Mouse (Mus musculus) R1 (cell line): ENCODE data around the gene Cntnap2.

ENCODE experiments used
- DNase-seq: peaks from one replicate; pipeline ENCODE4 v3.0.0-alpha.2; 2018; ENCODE audit warnings: low read depth, low spot score

The Cntnap2 gene

GRCm38 (mm10) chr6:46263171-46263570 is 1204.0 kb downstream of the Cntnap2 start:
- DNase-seq, result no peak

GRCm38 (mm10) chr6:46346946-46347345 is 1287.8 kb downstream of the Cntnap2 start:
- DNase-seq, result no peak

GRCm38 (mm10) chr6:46361091-46361490 is 1301.9 kb downstream of the Cntnap2 start:
- no peak for DNase-seq

GRCm38 (mm10) chr6:46362156-46362555 is 1303.0 kb downstream of the Cntnap2 start:
- no peak for DNase-seq

- DNase-seq, result no peak
These were observed 1339.8 kb downstream of the Cntnap2 start for GRCm38 (mm10) chr6:46398725-46399589.

GRCm38 (mm10) chr6:46414154-46414553 is 1355.0 kb downstream of the Cntnap2 start:
- DNase-seq, result no peak

GRCm38 (mm10) chr6:46414562-46414961 is 1355.4 kb downstream of the Cntnap2 start:
- no peak for DNase-seq

- DNase-seq, result no peak
These were observed 1360.7 kb downstream of the Cntnap2 start for GRCm38 (mm10) chr6:46419827-46420226.

- no peak for DNase-seq
These were observed 1361.2 kb downstream of the Cntnap2 start for GRCm38 (mm10) chr6:46420349-46420748.

GRCm38 (mm10) chr6:46428231-46428630 is 1369.1 kb downstream of the Cntnap2 start:
- DNase-seq, result no peak

GRCm38 (mm10) chr6:46450917-46451638 is 1391.9 kb downstream of the Cntnap2 start:
- no peak for DNase-seq

GRCm38 (mm10) chr6:46472683-46473082 is 1413.5 kb downstream of the Cntnap2 start:
- no peak for DNase-seq

GRCm38 (mm10) chr6:46484392-46484791 is 1425.2 kb downstream of the Cntnap2 start:
- DNase-seq, result no peak

GRCm38 (mm10) chr6:46502786-46503185 is 1443.6 kb downstream of the Cntnap2 start:
- no peak for DNase-seq

- no peak for DNase-seq
These were observed 1453.7 kb downstream of the Cntnap2 start for GRCm38 (mm10) chr6:46512841-46513240.

GRCm38 (mm10) chr6:46537586-46537985 is 1478.4 kb downstream of the Cntnap2 start:
- DNase-seq, result peak; percentile 95

GRCm38 (mm10) chr6:46563470-46563869 is 1504.3 kb downstream of the Cntnap2 start:
- DNase-seq, result no peak

- no peak for DNase-seq
These were observed 1515.9 kb downstream of the Cntnap2 start for GRCm38 (mm10) chr6:46575055-46575454.

GRCm38 (mm10) chr6:46612365-46612764 is 1553.2 kb downstream of the Cntnap2 start:
- no peak for DNase-seq

- no peak for DNase-seq
These were observed 1553.7 kb downstream of the Cntnap2 start for GRCm38 (mm10) chr6:46612872-46613271.

GRCm38 (mm10) chr6:46669018-46669417 is 1609.9 kb downstream of the Cntnap2 start:
- no peak for DNase-seq

- no peak for DNase-seq
These were observed 1615.9 kb downstream of the Cntnap2 start for GRCm38 (mm10) chr6:46675081-46675480.

- DNase-seq, result no peak
These were observed 1616.5 kb downstream of the Cntnap2 start for GRCm38 (mm10) chr6:46675621-46676020.
